Mouse (Mus musculus) left cerebral cortex, postnatal 36 days (tissue): Measurements from ENCODE around the gene Gm10842. TPM values are rescaled to one million over a fixed set of nuclear protein-coding genes. Genes with fewer than 3 reads are reported as not detected.
A peak's percentile ranks its signal among the peaks of the same experiment; 100 is the strongest.

Experiments used
- DNase-seq, 2 experiments: peaks; one replicate each; pipeline ENCODE4 v3.0.0; 2021 to 2022; ENCODE audit warnings: low spot score in 2 of 2, mixed read lengths in 1 of 2
- intact Hi-C: fragments of 180-260 bp; cut with DNase I; formaldehyde crosslinking; loops from one replicate; pipeline ENCODE4 v1.15.1; 2025
- total RNA-seq, 2 experiments: library from RNA; stranded (reverse); gene quantifications; 2 replicates each; pipeline ENCODE4 v1.2.3; 2021

Gm10842 gene
- total RNA-seq, 2 experiments from 2014 or later, result not detected

- no peak for DNase-seq
- intact Hi-C loops, result no loop called here
Measured at GRCm38 (mm10) chr11:105151226-105152016, 4.7 kb downstream of the Gm10842 start.

GRCm38 (mm10) chr11:105152017-105152300 lies 5.3 kb downstream of the Gm10842 start:
- no peak for DNase-seq
- intact Hi-C loops, result no loop called here

- DNase-seq, result no peak
- intact Hi-C loops, result no loop called here
Measured at GRCm38 (mm10) chr11:105152357-105152899, 5.7 kb downstream of the Gm10842 start.

DNA sequence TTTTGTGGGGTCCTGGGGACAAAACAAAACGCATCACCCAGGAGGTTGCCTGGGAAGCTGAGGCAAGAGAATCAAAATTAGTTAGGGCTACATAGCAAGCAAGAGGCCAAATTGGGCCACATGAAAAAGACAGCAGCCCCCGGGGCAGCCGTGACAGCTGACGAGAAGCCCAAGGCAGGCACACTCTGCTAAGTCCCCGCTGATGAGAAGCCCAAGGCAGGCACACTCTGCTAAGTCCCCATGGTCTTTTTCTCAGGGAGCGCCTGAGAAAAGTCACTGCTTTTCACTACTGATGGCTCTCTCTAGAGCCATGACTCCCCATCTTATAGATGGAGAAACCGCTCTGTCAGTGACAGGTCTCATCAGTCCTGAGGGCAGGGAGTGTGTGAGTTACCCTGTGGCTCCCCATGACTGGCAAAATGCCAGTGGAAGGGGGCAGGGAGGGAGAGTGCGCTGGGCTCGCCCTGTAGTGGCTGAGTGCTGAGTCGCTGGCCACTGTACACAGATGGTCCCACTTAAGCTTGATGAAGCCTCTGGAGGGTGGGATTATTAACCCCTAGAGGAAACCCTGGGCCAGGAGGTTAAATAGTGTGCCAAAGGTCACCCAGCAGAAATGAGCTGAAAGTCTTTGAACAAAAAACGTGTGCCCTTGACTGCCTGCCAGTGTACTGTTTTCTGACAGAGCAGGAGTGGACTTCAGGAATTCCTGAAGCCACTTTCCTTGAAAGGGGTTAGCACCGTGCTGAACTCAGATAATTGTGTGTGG lies 6.6 kb downstream of the Gm10842 start:
- intact Hi-C loops, result no loop called here
- DNase-seq, result no peak

DNA sequence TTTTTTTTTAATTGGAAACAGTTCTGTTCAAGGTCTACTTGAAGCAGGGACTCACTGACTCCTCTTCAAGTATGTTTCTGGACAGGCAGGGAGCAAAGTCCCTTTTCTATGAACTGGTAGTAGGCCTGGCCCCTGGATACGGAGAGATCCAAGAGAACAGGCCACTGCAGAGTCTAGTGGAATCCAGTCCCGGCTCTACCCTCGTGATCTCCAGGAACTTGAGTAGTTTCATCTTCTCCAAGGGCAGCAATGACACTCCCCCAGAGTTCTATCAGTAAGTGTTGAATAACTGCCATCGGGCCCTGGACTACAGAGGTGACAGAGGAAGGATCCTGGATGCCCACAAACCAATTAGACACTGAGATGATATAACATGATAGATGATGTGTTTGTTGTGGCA lies 9.2 kb downstream of the Gm10842 start:
- intact Hi-C loops, result no loop called here
- no peak for DNase-seq

- DNase-seq, result no peak
- intact Hi-C loops, result no loop called here
Measured at GRCm38 (mm10) chr11:105156748-105157267, 10.1 kb downstream of the Gm10842 start.

DNA sequence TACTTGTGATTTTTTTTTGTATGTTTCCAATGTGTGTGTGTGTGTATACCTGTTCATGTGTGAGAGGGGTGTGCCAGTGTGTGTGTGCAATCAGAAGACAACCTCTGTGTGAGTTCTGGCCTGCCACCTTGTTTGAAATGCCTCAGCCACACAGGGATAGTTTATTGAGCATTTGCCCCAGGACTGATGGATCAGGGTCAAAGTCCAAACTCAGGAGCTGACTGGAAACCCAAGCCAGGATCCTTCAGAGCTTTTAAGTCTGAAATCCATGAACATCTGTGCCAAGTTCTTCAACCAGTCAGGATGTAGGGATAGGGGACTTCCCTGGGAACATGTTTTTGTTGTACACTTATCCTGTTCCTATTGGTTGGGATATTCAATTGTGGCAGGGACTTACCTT lies 11.4 kb downstream of the Gm10842 start:
- intact Hi-C loops, result no loop called here
- DNase-seq, result no peak

- DNase-seq, result no peak
- intact Hi-C loops, result no loop called here
Measured at GRCm38 (mm10) chr11:105159673-105160360, 13.1 kb downstream of the Gm10842 start.

DNA sequence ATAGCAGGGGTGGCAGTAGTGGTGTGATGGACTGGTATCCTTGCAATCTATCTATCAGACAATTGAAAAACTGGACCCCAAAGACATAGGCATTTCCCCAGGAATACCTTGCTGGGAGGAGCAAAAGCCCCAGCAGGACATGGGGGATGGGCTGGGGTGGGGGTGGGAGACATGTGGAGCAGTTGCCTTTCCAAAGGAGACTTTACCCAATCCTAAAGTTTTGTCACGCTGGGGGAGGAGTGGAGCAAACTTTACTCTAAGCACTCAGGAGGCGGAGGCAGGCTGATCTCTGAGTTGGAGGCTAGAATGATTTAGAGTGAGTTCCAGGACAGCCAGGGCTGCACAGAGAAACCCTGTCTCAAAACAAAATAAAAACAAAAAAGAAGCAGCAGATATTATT lies 14.7 kb downstream of the Gm10842 start:
- no peak for DNase-seq
- intact Hi-C loops, result no loop called here

DNA sequence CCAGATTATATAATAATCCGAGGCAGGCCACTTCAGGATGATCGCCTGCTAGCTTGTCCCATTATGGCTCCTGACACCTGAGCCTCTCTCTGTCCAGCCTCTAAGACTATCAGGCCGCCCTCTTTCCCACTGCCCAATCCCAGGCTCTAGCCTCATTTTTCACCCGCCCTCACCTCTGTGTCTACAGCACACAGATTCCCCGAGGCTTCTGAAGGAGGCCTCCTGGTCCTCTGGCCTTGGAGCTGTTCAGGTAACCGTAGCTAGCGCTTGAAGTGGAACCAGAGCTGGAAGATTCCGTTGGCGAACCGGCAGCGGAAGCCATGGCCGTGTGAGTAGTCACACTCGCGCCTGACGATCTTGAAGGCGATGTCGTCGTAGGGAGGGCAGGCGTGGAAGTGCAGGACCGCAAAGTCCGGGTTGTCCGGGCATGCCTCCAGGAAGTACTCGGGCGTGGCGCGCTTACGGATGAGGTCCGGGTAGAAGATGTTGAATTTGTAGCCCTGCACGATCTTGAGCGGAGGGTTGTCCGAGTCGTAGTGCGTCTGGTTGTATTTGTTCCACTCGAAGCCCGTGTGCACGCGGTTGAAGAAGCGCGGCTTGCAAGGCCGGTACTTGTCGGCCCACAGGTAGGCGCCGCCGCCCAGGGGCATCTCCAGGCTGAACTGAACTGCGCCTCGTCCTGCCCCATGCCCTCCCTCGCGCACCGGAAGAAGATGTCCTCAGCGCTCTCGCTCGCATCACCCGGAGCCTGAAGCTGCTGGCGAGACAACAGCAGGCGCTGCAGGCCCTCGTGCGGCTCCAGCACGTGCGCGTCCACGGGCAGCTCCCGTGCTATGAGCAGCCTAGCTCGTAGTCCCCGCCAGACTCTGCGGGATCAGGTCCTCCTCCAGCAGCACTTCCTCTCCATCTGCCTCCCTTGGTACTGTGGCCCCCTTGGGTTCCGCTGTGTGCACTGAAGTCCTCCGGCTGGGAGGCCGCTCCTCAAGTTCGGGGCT lies 18.1 kb downstream of the Gm10842 start:
- intact Hi-C loops, result no loop called here
- DNase-seq, result no peak

- intact Hi-C loops, result no loop called here
- DNase-seq, result no peak
Measured at GRCm38 (mm10) chr11:105166780-105167179, 20.1 kb downstream of the Gm10842 start.

GRCm38 (mm10) chr11:105178516-105178915 lies 31.8 kb downstream of the Gm10842 start, which contains the start of gene Tlk2:
Gene Tlk2 (plus strand): TSS chr11:105178807.
- intact Hi-C loops, result no loop called here
- no peak for DNase-seq

DNA sequence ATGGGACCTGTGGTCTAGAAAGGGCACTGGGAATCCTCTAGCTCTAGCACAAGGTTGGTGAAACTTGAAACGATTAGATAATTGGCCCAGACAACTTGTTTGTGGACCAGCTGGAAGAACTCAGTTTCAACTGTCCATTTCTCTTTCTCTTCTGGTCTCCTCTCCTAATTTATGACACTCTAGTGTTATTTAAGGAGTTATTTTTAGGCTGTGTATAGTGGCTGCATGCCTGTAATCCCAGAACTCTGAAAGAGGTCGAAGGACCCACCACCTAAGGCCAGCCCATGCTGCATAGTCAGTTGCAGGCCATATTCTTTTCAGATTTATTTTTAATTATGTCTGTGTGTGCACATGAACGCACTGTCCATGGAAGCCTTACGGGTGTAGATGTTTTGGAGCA lies 32.8 kb downstream of the Gm10842 start:
- DNase-seq, result no peak
- intact Hi-C loops, result no loop called here

DNA sequence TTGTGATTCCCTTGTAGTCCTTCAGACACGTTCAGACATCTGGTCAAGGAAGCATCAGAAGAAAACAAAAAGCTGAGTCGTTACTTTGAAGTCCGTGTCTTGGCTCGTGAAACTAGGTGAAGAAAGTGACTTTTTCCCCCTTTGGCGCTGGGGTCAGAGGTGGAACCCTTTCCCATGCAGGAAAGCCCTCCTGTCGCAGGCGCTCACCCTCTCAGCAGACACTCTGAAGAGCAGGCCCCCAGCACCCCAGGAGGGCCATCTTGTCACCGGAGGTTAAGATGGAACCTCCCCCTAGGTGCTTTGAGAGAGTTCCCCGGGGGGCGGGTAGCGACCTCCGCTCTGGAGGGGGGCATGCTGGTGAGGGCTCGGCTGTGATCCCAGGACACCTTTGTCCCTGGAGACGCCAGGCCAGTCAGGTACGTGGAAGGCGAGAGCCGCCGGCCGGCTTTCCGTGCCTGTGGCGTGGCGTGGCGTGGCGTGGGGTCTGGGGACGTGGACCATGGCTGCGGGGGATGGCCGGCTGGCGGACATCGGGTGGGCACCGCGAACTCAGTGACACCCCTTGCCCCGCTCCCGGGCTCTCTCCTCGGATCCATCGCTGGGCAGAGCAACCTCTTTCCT lies 33.9 kb downstream of the Gm10842 start:
- intact Hi-C loops, result loop anchor here (2.0 kb wide), 1 partner anchor 54 kb away; the partner anchor contains the start of gene Mettl2

DNA sequence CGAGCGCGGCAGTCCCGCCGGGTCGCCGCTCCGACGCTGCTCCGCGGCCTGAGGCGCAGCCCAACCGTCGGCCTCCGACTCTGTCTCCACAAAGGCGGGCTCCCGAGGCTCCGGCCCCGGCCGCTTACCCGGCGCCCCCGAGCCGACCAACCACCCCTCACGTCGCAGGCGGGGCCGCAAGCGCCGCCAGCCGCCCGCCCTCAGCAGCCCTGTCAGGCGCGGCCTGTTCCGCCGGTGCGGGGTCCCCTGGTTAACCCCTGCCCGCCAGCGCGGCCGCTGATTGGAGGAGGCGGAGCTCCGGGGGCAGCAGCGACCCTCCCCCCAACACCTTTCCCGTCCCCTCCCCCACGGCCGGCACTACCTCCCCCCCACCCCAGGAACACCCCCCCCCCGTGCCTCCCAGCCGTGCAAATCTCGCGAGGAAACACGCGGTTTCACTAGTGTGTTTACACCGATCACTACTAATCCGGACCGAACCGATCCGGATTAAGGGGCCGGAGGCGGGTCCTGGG lies 34.5 kb downstream of the Gm10842 start:
- intact Hi-C loops, result loop anchor here (2.0 kb wide), 1 partner anchor 54 kb away; the partner anchor contains the start of gene Mettl2
- DNase-seq, result peak; percentile 85 to 90

More for the DNA sequence above, 33.9 kb downstream of the Gm10842 start:
- peak; percentile 23 to 29 for DNase-seq

DNA sequence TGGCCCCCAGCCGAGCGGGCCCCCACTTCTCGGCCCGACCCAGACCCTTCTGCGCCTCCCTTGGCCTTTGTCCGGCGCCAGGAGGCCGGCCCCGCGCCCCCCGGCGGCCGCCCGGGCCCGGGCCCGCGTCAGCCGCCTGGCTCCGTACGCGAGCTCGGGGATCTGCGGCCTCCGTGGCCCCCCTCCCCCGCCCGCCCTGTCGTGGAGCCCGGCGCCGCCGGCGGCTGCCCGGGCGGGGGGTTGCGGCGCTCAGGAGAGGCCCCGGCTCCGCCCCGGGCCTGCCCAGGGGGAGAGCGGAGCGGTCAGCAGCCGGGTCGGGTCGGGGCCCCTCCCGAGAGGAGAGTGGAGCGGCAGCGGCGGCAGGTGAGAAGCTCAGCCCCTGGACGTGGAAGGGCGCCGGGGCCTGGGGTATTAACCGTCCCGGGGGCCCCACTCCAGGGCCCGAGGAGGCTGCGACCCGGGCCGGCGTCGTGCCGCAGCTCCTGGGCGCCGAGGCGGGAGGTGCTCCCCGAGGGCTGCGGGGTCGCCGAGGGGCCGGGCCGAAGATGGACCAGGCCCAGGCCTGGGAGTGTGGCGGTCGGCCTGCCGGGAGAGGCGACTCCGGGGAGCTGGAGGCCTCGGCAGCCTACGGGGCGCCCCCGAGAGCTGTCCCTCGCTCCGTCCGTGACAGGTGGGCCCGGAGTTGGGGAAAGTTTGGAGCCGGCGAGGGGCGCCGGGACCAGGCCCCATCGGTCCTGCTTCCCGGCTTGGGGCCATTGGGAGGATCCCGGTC lies 35.2 kb downstream of the Gm10842 start:
- intact Hi-C loops, result loop anchor here (2.0 kb wide), 1 partner anchor 55 kb away; the partner anchor contains the start of gene Mettl2
- peak; percentile 59 to 64 for DNase-seq

DNA sequence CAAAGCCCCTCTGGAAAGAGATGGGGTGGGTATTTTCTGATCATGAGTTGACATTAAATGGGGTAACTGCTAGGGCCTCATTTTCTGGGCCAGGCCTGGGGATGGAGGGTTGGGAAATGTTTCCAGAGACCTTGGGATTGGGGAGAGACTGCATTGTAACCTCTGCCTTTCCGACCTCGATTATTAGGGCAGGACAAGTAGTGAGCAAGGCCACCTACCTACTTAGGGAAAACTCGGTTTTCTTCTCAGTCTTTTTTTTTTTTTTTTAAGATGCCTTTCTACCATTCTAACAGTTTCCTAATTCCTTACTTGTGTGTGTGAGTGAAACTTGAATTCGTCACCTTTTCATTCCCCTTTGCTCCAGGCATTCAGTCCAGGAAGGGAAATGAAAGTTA lies 35.8 kb downstream of the Gm10842 start:
- intact Hi-C loops, result no loop called here
- no peak for DNase-seq
